Mouse (Mus musculus): Measurements from ENCODE around the gene Nipsnap2. TPM values are rescaled to one million over a fixed set of nuclear protein-coding genes. Genes with fewer than 3 reads are reported as not detected.
"Not testable (repeated sequence)": the region's sequence is repeated elsewhere in the genome, so short reads cannot be mapped to it uniquely, and the experiment has no call there.

Nipsnap2 gene
- 112 and 116 TPM in 2 replicates for polyA plus RNA-seq (2014; fragmentation: Nextera tagmentation; extraction: Ambion mirVana)

DNA sequence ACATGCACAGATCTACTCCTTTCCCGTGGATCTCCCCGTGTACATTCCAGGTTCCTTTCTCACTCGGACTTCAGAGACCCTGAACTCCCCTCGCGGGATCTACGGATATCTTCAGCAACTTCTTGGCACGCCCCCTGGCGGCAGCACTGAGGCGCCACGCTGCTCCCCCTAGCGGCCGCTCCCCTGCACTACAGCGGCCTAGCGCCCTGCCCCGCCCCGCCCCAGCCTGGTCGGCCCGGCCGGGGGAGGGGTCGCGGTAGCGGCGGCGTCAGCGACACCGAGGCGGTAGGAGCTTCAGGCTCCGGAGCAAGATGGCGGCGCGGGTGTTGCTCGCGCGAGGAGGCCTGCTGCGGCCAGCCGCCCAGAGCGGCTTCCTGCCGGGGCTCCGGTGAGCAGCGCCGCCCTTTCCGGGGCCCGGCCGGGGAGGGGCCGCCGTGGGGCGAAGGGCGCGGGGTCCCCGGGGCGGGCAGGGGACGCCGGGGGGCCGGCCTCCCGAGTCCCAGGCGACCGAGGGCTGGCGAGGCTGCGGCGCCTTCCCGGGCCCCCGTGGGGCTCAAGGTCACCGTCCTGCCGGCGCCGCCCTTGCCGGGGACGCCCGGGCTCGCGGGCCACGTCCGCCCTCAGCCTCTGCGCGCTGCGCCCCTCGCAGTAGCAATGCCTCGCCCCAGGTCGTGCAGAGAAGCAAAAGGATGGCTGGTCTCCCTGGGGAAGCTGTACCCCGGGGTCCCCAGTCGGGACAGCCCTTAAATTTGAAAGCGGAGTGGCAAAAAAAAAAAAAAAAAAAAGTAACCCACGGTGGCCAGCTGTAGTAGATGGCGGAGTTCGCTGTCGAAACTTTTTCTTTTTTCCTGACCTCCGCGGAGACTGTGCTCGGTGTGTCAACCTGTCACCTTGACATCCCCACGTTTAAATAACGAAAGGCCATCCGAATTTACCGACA lies at the start of gene Nipsnap2:
Gene Nipsnap2, plus strand, starts transcription at position 230 of the 940 bp plus-strand sequence.
- WGBS: under 1% methylated on average over 42 of the region's 93 CpGs
- H3K9ac ChIP-seq (ENCODE audit: low read depth, low read length): peak within 1 kb of the TSS; percentile 98
- DNase-seq (ENCODE audit: low spot score) (peak; percentile 94), ATAC-seq (ENCODE audit: low read depth) (peak; percentile 95)
- H3K4me2 ChIP-seq (ENCODE audit: low read depth, low read length): peak within 1 kb of the TSS; percentile 59
- H3K36me3 ChIP-seq (ENCODE audit: control insufficient read depth, insufficient read depth, low read length): 0 out of 2 replicates have a peak, but pooled peaks cover 2% of the 10 kb centered on the region
- peaks cover 24% of the 10 kb centered on the region for H3K4me1 ChIP-seq (ENCODE audit: control insufficient read depth, insufficient read depth, low read length)
- peak within 1 kb of the TSS; percentile 95 for H3K27ac ChIP-seq (replicated peaks; ENCODE audit: low read depth, low read length)
- H3K27me3 ChIP-seq (replicated peaks; ENCODE audit: control insufficient read depth, insufficient read depth, low read length): no peaks in the 10 kb centered on the region
- H3K9me3 ChIP-seq (ENCODE audit: control insufficient read depth, low read length): no peaks in the 10 kb centered on the region
- H3K4me3 ChIP-seq (ENCODE audit: low read depth, low read length): peak within 1 kb of the TSS; percentile 80

DNA sequence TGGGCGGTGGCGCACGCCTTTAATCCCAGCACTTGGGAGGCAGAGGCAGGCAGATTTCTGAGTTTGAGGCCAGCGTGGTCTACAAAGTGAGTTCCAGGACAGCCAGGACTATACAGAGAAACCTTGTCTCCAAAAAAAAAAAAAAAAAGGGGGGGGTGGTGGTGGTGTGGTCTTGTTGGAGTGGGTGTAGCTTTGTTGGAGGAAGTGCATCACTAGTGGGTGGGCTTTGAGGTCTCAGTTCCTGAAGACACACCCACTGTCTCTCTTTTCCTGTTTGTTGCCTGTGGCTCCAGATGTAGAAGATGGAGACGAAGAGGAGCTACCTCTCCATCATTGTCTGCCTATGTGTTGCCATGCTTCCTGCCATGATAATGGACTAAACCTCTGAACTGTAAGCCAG lies 39.7 kb upstream of the Nipsnap2 start:
- not testable (repeated sequence) for H3K4me3 ChIP-seq (ENCODE audit: low read depth, low read length); H3K27me3 ChIP-seq (replicated peaks; ENCODE audit: control insufficient read depth, insufficient read depth, low read length); H3K4me1 ChIP-seq (ENCODE audit: control insufficient read depth, insufficient read depth, low read length); H3K9me3 ChIP-seq (ENCODE audit: control insufficient read depth, low read length); H3K36me3 ChIP-seq (ENCODE audit: control insufficient read depth, insufficient read depth, low read length); ATAC-seq (ENCODE audit: low read depth); H3K27ac ChIP-seq (replicated peaks; ENCODE audit: low read depth, low read length); H3K9ac ChIP-seq (ENCODE audit: low read depth, low read length); H3K4me2 ChIP-seq (ENCODE audit: low read depth, low read length); DNase-seq (ENCODE audit: low spot score)
- WGBS: 92% methylated on average over 5 of the region's 5 CpGs

DNA sequence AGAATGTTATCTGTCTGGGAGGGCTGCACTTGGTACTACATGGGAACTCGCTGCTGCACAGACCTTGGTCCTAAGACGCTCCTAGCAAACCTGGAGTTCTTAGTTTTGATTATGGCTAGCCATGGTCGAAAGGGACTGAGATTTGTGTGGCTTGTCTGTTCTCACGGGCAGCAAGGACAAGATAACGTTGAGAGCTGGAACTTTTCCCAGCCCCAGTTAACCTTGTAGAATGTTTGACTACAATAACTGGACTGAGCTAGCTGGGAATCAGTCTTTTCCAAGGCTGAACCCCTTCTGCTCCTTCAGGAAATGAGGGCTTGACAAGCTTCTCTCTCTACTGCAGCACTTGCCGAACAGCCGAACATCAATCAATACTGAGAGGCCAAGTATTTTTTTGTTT lies 37.2 kb upstream of the Nipsnap2 start:
- no peaks in the 10 kb centered on the region for H3K36me3 ChIP-seq (ENCODE audit: control insufficient read depth, insufficient read depth, low read length)
- H3K4me1 ChIP-seq (ENCODE audit: control insufficient read depth, insufficient read depth, low read length): no peaks in the 10 kb centered on the region
- no peak overlapping the region for H3K27ac ChIP-seq (replicated peaks; ENCODE audit: low read depth, low read length)
- no peak overlapping the region for H3K4me3 ChIP-seq (ENCODE audit: low read depth, low read length)
- H3K4me2 ChIP-seq (ENCODE audit: low read depth, low read length): no peak overlapping the region
- ATAC-seq (ENCODE audit: low read depth) (no peak), DNase-seq (ENCODE audit: low spot score) (no peak)
- H3K9me3 ChIP-seq (ENCODE audit: control insufficient read depth, low read length): no peaks in the 10 kb centered on the region
- H3K27me3 ChIP-seq (replicated peaks; ENCODE audit: control insufficient read depth, insufficient read depth, low read length): no peaks in the 10 kb centered on the region
- WGBS: 84% methylated on average over 7 of the region's 7 CpGs
- no peak overlapping the region for H3K9ac ChIP-seq (ENCODE audit: low read depth, low read length)

DNA sequence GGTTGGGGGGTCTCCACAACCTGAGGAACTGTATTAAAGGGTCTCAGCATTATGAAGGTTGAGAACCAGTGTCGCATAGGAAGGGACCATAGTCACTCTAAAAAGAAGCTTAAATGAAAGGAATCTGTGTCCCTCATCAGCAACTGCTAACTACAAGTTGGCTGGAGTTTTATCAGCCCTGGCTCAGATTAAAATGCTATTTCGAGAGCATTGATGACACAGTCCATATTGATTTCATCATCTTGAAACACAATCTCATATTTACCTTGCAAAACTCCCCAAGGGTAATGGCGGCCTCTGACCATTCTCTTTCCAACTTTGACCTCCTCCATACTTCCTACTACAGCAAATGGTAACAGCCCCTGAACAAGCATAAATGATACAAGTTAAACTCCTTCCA lies 34.3 kb upstream of the Nipsnap2 start:
- Histone ChIP-seq H3K27me3 (replicated peaks; ENCODE audit: control insufficient read depth, insufficient read depth, low read length) (no peaks in the 10 kb centered on the region; the same call in 1 of the 2 replicates), H3K9ac (ENCODE audit: low read depth, low read length) (no peak overlapping the region), H3K4me2 (ENCODE audit: low read depth, low read length) (no peak overlapping the region), H3K4me1 (ENCODE audit: control insufficient read depth, insufficient read depth, low read length) (no peaks in the 10 kb centered on the region), H3K27ac (replicated peaks; ENCODE audit: low read depth, low read length) (no peak overlapping the region), H3K36me3 (ENCODE audit: control insufficient read depth, insufficient read depth, low read length) (no peaks in the 10 kb centered on the region), H3K9me3 (ENCODE audit: control insufficient read depth, low read length) (no peaks in the 10 kb centered on the region), H3K4me3 (ENCODE audit: low read depth, low read length) (no peak overlapping the region)
- DNase-seq (ENCODE audit: low spot score) (no peak), ATAC-seq (ENCODE audit: low read depth) (no peak)
- WGBS: 69% methylated on average over 3 of the region's 3 CpGs

DNA sequence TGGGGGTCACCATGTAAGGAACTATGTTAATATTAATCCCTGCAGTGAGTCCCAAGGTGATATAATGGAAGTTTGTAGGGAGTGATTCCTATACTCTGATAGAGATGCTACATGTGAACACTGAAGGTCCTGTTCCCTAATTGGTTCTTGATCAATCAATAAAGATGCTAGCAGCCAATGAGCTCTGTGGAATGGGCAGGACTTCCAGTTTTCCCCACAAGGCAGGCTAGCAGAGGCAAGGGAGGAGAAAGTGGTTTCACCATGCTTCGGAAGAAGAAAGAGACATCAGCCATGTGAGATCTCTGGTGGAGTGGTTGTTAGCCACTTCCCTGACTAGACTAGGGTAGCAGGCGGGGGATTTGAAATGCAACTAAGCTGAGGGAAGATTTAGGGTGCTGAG lies 24.4 kb upstream of the Nipsnap2 start:
- Histone ChIP-seq H3K4me1 (ENCODE audit: control insufficient read depth, insufficient read depth, low read length) (no peaks in the 10 kb centered on the region), H3K36me3 (ENCODE audit: control insufficient read depth, insufficient read depth, low read length) (no peaks in the 10 kb centered on the region), H3K27ac (replicated peaks; ENCODE audit: low read depth, low read length) (no peak overlapping the region), H3K9ac (ENCODE audit: low read depth, low read length) (no peak overlapping the region), H3K4me2 (ENCODE audit: low read depth, low read length) (peak overlapping the region; percentile 33), H3K27me3 (replicated peaks; ENCODE audit: control insufficient read depth, insufficient read depth, low read length) (no peaks in the 10 kb centered on the region), H3K9me3 (ENCODE audit: control insufficient read depth, low read length) (no peaks in the 10 kb centered on the region), H3K4me3 (ENCODE audit: low read depth, low read length) (peak overlapping the region; percentile 17; the same call in 1 of the 2 replicates)
- ATAC-seq (ENCODE audit: low read depth): no peak
- WGBS: 34% methylated on average over 2 of the region's 2 CpGs
- DNase-seq (ENCODE audit: low spot score): peak; percentile 3

DNA sequence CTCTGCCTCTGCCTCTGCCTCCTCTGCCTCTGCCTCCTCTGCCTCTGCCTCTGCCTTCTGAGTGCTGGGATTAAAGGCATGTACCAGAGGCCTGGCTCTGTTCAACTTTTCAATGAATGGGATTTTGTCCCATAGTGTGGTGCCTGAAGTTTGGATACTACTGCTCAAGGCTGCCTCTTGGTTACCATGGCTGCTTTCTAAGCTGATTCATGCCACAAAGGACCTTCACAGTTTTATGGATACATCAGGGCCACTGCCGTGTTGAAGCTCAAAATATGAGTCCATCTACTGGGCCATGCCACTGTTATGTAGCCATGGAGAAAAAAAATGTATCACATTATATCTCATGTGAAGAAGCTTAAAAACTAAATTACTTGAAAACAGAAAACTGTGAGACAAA lies 23.2 kb upstream of the Nipsnap2 start:
- Histone ChIP-seq H3K27me3 (replicated peaks; ENCODE audit: control insufficient read depth, insufficient read depth, low read length) (no peaks in the 10 kb centered on the region), H3K4me3 (ENCODE audit: low read depth, low read length) (no peak overlapping the region), H3K4me2 (ENCODE audit: low read depth, low read length) (no peak overlapping the region), H3K9ac (ENCODE audit: low read depth, low read length) (no peak overlapping the region), H3K4me1 (ENCODE audit: control insufficient read depth, insufficient read depth, low read length) (no peaks in the 10 kb centered on the region), H3K27ac (replicated peaks; ENCODE audit: low read depth, low read length) (no peak overlapping the region), H3K36me3 (ENCODE audit: control insufficient read depth, insufficient read depth, low read length) (no peaks in the 10 kb centered on the region), H3K9me3 (ENCODE audit: control insufficient read depth, low read length) (no peaks in the 10 kb centered on the region)
- ATAC-seq (ENCODE audit: low read depth): no peak
- DNase-seq (ENCODE audit: low spot score): no peak
- 76% methylated on average over 1 of the region's 1 CpGs for WGBS

DNA sequence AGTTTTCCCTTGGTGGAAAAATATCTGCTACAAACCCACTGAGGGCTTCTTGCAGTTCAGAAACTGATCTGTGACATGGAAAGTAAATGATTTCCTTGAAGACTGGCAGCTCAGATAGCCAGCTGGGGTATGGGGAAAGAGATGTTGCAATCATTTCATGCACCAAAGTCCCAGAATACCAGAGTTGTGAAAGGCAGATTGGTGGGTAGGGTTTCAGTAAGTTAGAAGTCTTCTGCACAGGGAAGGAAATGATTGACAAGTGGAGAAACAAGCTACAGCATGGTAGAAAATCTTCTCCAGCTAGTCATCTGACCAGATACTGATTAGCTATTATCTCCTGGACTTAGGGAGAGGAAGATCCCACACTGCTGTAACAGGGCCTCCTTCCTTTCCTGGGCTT lies 21.5 kb upstream of the Nipsnap2 start:
- Histone ChIP-seq H3K36me3 (ENCODE audit: control insufficient read depth, insufficient read depth, low read length) (no peaks in the 10 kb centered on the region), H3K9ac (ENCODE audit: low read depth, low read length) (no peak overlapping the region), H3K4me3 (ENCODE audit: low read depth, low read length) (no peak overlapping the region), H3K27ac (replicated peaks; ENCODE audit: low read depth, low read length) (no peak overlapping the region), H3K9me3 (ENCODE audit: control insufficient read depth, low read length) (no peaks in the 10 kb centered on the region), H3K4me2 (ENCODE audit: low read depth, low read length) (no peak overlapping the region), H3K4me1 (ENCODE audit: control insufficient read depth, insufficient read depth, low read length) (no peaks in the 10 kb centered on the region), H3K27me3 (replicated peaks; ENCODE audit: control insufficient read depth, insufficient read depth, low read length) (no peaks in the 10 kb centered on the region)
- DNase-seq (ENCODE audit: low spot score) (peak; percentile 2), ATAC-seq (ENCODE audit: low read depth) (no peak)

DNA sequence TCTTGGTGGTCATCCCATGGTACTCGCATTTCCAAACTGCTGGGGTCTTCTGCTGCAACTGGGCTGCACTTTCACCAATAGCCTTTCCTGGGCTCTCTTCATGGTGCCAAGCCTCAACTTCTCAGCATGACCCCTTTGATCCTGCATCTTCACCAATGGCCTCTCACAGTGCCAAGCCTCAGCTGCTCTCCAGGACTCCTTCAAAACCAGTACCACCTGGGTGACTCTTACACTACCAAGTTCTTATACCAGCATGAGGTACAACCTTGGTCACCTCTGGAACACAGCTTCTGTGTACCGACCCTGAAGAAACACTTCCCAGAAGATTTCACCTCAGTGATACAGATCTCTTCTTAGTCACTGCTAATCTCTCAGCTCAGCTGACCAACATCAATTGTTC lies 16.5 kb upstream of the Nipsnap2 start, which contains the start of gene Sept14:
Gene Sept14, minus strand, starts transcription at position 101 of the 400 bp plus-strand sequence.
- no peak within 1 kb of the TSS for H3K4me3 ChIP-seq (ENCODE audit: low read depth, low read length)
- H3K4me1 ChIP-seq (ENCODE audit: control insufficient read depth, insufficient read depth, low read length): no peaks in the 10 kb centered on the region
- 58% methylated on average over 2 of the region's 2 CpGs for WGBS
- no peak within 1 kb of the TSS for H3K4me2 ChIP-seq (ENCODE audit: low read depth, low read length)
- H3K36me3 ChIP-seq (ENCODE audit: control insufficient read depth, insufficient read depth, low read length): no peaks in the 10 kb centered on the region
- no peak within 1 kb of the TSS for H3K27ac ChIP-seq (replicated peaks; ENCODE audit: low read depth, low read length)
- ATAC-seq (ENCODE audit: low read depth) (no peak), DNase-seq (ENCODE audit: low spot score) (no peak)
- no peak within 1 kb of the TSS for H3K9ac ChIP-seq (ENCODE audit: low read depth, low read length)
- H3K9me3 ChIP-seq (ENCODE audit: control insufficient read depth, low read length): no peaks in the 10 kb centered on the region
- no peaks in the 10 kb centered on the region for H3K27me3 ChIP-seq (replicated peaks; ENCODE audit: control insufficient read depth, insufficient read depth, low read length)

All from embryonic facial prominence, embryonic 14.5 days (tissue).